Mouse (Mus musculus): ENCODE measurements at regions not wholly inside any gene's neighbourhood (a gene's known extent, or its start where the extent isn't known, plus 50 kb on each side); places are given as distances from the start of the nearest gene placed in this dataset.

DNA sequence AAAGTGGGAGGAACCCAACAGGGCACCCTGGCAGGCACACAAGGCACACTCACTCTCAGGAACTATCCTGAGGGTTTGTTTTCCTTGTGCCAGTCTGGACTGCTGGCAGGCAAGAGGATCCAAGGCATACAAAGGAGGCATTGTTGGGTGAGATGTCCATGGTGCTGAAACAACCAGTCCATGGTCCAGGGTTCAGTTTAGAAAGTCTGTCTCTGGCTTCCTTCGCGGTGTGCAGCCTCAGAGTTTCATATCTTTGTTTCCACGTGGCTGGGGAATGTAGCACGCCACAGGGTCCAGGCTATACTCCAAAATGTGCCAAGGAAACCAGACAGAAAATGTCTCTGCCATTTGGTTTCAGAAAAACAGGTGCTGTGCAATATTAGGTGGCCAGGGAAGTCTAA lies 122.6 kb downstream of the Cbln1 start:
- H3K27me3 ChIP-seq, result no peaks in the 10 kb centered on the region; the same call in none of the 2 replicates
- peak; percentile 15; the same call in 1 of the 2 replicates for ATAC-seq (ENCODE audit: low read depth)
- H3K4me1 ChIP-seq (replicated peaks), result peaks cover 13% of the 10 kb centered on the region
- no peak overlapping the region for H3K4me2 ChIP-seq
- no peak overlapping the region for H3K4me3 ChIP-seq
- no peaks in the 10 kb centered on the region for H3K36me3 ChIP-seq
- 58% methylated on average over 4 of the region's 4 CpGs for WGBS
- no peaks in the 10 kb centered on the region for H3K9me3 ChIP-seq
- H3K27ac ChIP-seq (replicated peaks), result no peak overlapping the region
- no peak overlapping the region for H3K9ac ChIP-seq

DNA sequence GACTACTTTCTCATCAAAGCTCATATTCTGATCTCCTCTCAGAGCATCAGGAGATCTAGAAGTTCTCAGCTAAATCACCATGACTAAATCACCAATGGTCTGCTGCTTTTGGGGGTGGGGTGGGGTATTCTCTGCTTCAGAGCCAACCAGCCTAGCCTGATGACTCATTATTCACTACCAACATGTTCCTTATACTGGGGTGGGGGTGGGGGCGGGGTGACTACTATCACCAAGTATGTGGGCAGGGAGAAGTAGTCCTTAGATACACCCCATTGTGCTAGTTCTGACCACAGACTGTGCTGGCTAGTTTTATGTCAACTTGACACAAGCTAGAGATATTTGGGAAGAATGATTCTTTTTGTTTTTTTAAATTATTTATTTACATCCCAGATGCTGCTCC lies 143.0 kb downstream of the Cbln1 start:
- no peak for ATAC-seq (ENCODE audit: low read depth)
- Histone ChIP-seq H3K4me2 (no peak overlapping the region), H3K9ac (no peak overlapping the region), H3K4me3 (no peak overlapping the region), H3K27ac (replicated peaks) (no peak overlapping the region), H3K9me3 (no peaks in the 10 kb centered on the region), H3K27me3 (no peaks in the 10 kb centered on the region), H3K36me3 (no peaks in the 10 kb centered on the region), H3K4me1 (replicated peaks) (no peaks in the 10 kb centered on the region)
- 79% methylated on average over 1 of the region's 1 CpGs for WGBS

DNA sequence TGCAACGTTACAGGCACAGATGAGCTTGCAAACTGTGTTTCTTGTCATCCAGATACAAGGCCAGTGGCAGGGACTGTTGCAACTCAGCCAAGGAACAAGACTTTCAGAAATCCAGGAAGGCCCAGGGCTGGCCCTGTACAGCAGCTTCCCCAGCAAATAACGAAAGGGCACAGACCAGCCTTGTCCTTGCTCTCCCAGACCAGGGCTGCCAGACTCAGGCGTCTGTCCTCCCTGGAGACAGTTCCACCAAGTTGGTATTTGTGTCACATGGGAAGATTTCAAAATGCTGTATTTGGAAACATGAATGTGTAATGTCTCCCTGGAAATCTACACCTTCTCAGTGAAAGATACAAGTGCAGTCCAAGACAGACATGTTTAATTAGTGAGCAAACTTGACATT lies 157.8 kb downstream of the Cbln1 start:
- WGBS, result 72% methylated on average over 3 of the region's 3 CpGs
- H3K27me3 ChIP-seq, result no peaks in the 10 kb centered on the region
- H3K4me2 ChIP-seq, result no peak overlapping the region
- peaks cover 8% of the 10 kb centered on the region for H3K4me1 ChIP-seq (replicated peaks)
- no peak for ATAC-seq (ENCODE audit: low read depth)
- H3K9ac ChIP-seq, result no peak overlapping the region
- no peaks in the 10 kb centered on the region for H3K36me3 ChIP-seq
- no peaks in the 10 kb centered on the region for H3K9me3 ChIP-seq
- H3K4me3 ChIP-seq, result no peak overlapping the region
- H3K27ac ChIP-seq (replicated peaks), result no peak overlapping the region

DNA sequence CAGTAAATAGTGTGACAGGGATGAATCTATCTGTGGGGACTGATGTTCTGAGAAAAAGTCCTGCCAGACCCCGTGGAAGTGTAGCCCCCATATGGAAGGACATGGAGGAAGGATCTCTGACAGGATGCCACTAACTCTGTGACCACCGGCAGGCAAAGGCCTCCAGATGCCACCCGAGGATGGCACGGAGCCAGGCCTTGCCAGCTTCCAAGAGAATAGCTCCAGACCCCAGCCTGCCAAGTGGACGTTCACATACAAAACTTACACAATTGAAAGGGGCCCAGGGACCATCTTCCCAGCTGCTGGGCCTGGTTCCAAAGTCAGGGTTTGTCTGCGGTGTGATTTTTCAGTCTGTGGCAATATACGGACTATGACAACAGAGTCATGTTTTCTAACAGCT lies 161.1 kb downstream of the Cbln1 start:
- Histone ChIP-seq H3K36me3 (no peaks in the 10 kb centered on the region), H3K4me1 (replicated peaks) (peaks cover 8% of the 10 kb centered on the region), H3K4me2 (no peak overlapping the region), H3K9ac (no peak overlapping the region), H3K4me3 (no peak overlapping the region), H3K27ac (replicated peaks) (no peak overlapping the region), H3K27me3 (no peaks in the 10 kb centered on the region), H3K9me3 (no peaks in the 10 kb centered on the region)
- 62% methylated on average over 7 of the region's 7 CpGs for WGBS
- ATAC-seq (ENCODE audit: low read depth), result no peak

DNA sequence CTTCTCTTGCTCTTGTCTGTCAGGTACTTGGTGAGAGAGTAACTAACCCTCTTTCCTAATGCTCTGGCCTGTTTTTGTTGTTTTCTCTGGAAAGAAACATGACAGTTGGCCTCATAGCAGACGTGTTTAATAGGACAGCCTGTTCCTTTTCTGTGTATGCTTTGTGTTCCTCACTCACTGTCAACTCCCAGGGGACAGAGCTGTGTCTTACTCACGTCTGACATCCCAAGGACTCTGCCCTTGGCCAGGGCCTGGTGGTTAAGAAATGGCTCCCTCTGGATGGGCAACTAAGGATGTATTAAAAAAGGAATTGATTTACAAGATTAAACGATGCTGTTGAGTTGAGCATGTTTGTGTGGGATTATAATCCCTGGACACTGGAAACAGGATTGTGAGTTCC lies 164.1 kb downstream of the Cbln1 start:
- ATAC-seq (ENCODE audit: low read depth), result no peak
- no peak overlapping the region for H3K27ac ChIP-seq (replicated peaks)
- peaks cover 8% of the 10 kb centered on the region for H3K4me1 ChIP-seq (replicated peaks)
- no peaks in the 10 kb centered on the region for H3K27me3 ChIP-seq
- H3K4me2 ChIP-seq, result no peak overlapping the region
- H3K4me3 ChIP-seq, result no peak overlapping the region
- no peaks in the 10 kb centered on the region for H3K36me3 ChIP-seq
- no peaks in the 10 kb centered on the region for H3K9me3 ChIP-seq
- WGBS, result 67% methylated on average over 3 of the region's 3 CpGs
- H3K9ac ChIP-seq, result no peak overlapping the region

DNA sequence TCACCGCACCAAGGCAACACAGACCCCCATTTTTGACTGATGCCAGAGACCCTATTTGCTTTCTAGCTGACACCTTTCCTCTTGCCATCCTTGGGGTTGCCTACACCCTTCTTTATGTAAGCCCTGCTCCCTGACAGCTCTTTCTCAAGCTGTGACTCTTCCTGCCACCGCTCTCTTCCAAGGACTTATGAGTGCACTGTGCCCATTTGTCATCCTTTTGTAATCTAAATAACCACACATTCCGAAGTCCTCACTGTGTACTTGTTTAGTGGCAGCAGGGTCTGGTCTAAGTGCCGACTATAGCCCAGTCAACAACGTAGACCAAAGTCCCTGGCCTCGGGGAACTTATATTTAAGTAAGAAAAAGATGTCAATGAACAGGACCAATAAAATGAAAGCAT lies 167.4 kb downstream of the Cbln1 start:
- H3K36me3 ChIP-seq, result no peaks in the 10 kb centered on the region
- 85% methylated on average over 6 of the region's 6 CpGs for WGBS
- no peak overlapping the region for H3K4me3 ChIP-seq
- H3K27me3 ChIP-seq, result no peaks in the 10 kb centered on the region
- peaks cover 9% of the 10 kb centered on the region; the same call in 1 of the 2 replicates for H3K4me1 ChIP-seq (replicated peaks)
- ATAC-seq (ENCODE audit: low read depth), result no peak
- H3K4me2 ChIP-seq, result no peak overlapping the region
- no peak overlapping the region for H3K9ac ChIP-seq
- no peak overlapping the region for H3K27ac ChIP-seq (replicated peaks)
- no peaks in the 10 kb centered on the region for H3K9me3 ChIP-seq

DNA sequence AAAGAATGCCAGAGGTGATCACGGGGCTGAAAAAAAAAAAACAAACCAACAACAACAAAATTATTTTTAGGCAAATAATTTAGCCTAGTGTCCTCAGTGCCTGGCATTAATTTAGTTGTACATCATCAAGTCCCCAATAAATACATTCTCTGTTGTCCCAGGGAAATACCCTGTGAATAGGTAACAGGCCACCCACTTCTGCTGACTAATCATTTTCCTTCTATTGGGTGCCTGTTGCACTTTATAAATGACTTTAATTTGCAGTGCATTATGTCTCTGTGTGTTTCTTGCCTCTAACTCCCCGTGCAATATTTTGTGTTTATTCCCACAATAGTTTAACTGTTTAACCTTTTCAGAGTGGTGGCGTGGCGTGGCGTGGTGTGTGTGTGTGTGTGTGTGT lies 168.9 kb downstream of the Cbln1 start:
- ATAC-seq (ENCODE audit: low read depth), result no peak
- Histone ChIP-seq H3K4me3 (no peak overlapping the region), H3K9me3 (no peaks in the 10 kb centered on the region), H3K27me3 (no peaks in the 10 kb centered on the region), H3K27ac (replicated peaks) (no peak overlapping the region), H3K9ac (no peak overlapping the region), H3K4me2 (no peak overlapping the region), H3K36me3 (no peaks in the 10 kb centered on the region), H3K4me1 (replicated peaks) (peaks cover 9% of the 10 kb centered on the region; the same call in 1 of the 2 replicates)
- WGBS, result 76% methylated on average over 5 of the region's 5 CpGs

DNA sequence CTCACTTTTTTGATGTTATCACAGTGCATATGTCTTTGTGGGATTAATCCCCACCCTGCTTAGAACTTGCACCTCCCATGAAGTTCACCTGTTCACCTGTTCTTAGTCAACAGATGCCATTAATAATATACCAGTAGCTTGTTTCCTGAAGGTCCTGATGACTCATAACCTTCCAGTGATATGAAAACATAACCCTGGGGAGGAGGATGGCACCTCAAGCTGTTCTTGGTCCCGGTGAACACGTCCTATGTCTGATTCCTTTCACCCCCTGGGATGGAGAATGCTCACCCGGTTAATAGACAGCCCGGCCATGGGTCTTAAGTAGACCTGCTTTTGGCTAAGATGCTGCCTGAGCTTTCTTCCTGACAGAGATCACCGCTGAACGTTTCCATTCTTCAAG lies 174.6 kb downstream of the Cbln1 start:
- H3K4me3 ChIP-seq, result no peak overlapping the region
- no peaks in the 10 kb centered on the region for H3K36me3 ChIP-seq
- ATAC-seq (ENCODE audit: low read depth), result no peak
- WGBS, result 89% methylated on average over 6 of the region's 6 CpGs
- no peak overlapping the region for H3K4me2 ChIP-seq
- H3K27ac ChIP-seq (replicated peaks), result no peak overlapping the region
- H3K9ac ChIP-seq, result no peak overlapping the region
- H3K4me1 ChIP-seq (replicated peaks), result peaks cover 9% of the 10 kb centered on the region; the same call in 1 of the 2 replicates
- no peaks in the 10 kb centered on the region for H3K9me3 ChIP-seq
- H3K27me3 ChIP-seq, result no peaks in the 10 kb centered on the region

DNA sequence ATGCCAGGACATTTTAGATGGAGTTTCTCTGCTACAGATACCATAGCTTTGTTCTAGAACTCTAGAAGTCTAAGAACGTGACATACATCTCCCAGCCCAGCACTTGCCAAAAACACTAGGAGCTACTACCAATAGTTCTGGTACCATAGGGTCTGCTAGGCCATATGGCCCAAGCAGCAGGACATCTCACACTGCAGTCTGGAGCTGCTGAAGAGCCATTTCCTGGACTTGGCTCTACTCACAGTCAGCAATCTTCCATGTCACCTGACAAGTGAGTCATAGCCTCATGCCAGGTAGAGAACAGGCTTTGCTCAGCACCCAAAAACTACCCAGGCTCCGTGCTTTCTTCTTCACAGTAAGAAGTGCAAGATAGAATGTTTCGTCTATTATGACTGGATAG lies 175.1 kb downstream of the Cbln1 start:
- Histone ChIP-seq H3K4me3 (no peak overlapping the region), H3K9ac (no peak overlapping the region), H3K9me3 (no peaks in the 10 kb centered on the region), H3K36me3 (no peaks in the 10 kb centered on the region), H3K27me3 (no peaks in the 10 kb centered on the region), H3K4me1 (replicated peaks) (peaks cover 8% of the 10 kb centered on the region; the same call in 1 of the 2 replicates), H3K4me2 (no peak overlapping the region), H3K27ac (replicated peaks) (no peak overlapping the region)
- 93% methylated on average over 3 of the region's 3 CpGs for WGBS
- ATAC-seq (ENCODE audit: low read depth), result no peak

DNA sequence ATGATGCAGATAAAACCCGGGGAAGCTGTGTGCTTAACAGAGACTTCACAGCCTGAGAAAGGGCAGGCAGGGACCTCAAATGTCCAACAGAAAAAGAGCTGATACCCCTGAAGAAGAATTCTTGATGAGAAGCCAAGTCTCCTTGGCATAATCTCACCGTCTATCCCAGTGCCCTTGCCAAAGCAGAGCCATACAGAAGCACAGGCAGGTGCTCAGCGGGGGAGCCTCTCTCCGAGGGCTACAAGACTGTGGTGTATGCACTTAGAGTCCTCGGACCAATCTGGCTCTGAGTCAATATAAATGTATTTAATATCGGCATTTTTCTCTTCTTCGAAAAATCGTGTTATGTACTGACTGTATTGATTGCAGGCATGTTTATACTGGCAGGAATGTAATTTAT lies 186.3 kb downstream of the Cbln1 start:
- Histone ChIP-seq H3K27me3 (no peaks in the 10 kb centered on the region), H3K9ac (no peak overlapping the region), H3K4me2 (no peak overlapping the region), H3K9me3 (no peaks in the 10 kb centered on the region), H3K36me3 (no peaks in the 10 kb centered on the region), H3K4me1 (replicated peaks) (peaks cover 19% of the 10 kb centered on the region), H3K27ac (replicated peaks) (0 out of 2 replicates have a peak overlapping the region, but pooled peaks have one; percentile 11), H3K4me3 (no peak overlapping the region)
- WGBS, result 68% methylated on average over 8 of the region's 8 CpGs
- 0 out of 2 replicates have a peak, but pooled peaks have one; percentile 50 for ATAC-seq (ENCODE audit: low read depth)

DNA sequence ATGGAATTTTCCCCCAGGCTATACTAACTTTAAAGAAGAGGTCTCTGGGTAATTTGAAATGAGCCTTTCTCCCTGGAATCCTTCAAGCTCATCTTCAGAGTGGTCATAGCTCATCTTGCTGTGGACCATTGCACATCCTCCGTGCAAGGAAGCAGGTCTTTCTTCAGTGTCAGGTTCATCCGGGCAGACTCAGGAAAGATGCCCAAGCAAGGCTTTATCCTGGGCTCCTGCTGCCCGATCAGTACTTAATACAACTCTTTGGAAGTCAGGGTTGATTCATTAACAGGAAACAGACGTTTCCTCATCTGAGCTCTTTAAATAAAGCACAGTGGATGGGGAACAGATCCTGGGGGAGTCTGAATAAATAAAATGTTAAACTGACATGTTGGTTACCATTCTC lies 188.1 kb downstream of the Cbln1 start:
- no peak for ATAC-seq (ENCODE audit: low read depth)
- 68% methylated on average over 4 of the region's 4 CpGs for WGBS
- Histone ChIP-seq H3K27me3 (no peaks in the 10 kb centered on the region), H3K4me1 (replicated peaks) (peaks cover 19% of the 10 kb centered on the region), H3K9me3 (no peaks in the 10 kb centered on the region), H3K9ac (no peak overlapping the region), H3K27ac (replicated peaks) (no peak overlapping the region), H3K4me2 (no peak overlapping the region), H3K36me3 (no peaks in the 10 kb centered on the region), H3K4me3 (no peak overlapping the region)

DNA sequence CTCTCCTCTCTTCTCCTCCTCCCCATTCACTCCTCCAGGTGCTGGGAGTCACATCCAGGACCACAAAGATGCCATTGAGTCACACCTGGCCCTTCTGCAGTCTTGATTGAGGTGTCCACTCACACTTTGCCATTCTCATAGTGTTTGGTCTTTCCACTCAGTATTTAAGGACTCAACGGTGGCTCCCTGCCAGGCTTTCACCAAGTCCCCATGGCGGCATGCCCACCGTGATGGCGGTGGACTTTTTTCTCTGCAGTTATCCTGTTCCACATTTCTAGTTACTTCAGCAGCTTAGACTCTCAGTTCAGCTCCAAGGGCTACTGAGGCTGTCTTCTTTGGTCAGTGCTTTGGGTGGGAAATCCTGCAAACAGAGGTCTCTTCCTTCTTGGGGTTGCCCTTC lies 189.9 kb downstream of the Cbln1 start:
- Histone ChIP-seq H3K4me1 (replicated peaks) (peaks cover 19% of the 10 kb centered on the region), H3K4me2 (no peak overlapping the region), H3K4me3 (no peak overlapping the region), H3K9me3 (no peaks in the 10 kb centered on the region), H3K27me3 (no peaks in the 10 kb centered on the region), H3K9ac (no peak overlapping the region), H3K27ac (replicated peaks) (no peak overlapping the region), H3K36me3 (no peaks in the 10 kb centered on the region)
- no peak for ATAC-seq (ENCODE audit: low read depth)
- 96% methylated on average over 4 of the region's 4 CpGs for WGBS

DNA sequence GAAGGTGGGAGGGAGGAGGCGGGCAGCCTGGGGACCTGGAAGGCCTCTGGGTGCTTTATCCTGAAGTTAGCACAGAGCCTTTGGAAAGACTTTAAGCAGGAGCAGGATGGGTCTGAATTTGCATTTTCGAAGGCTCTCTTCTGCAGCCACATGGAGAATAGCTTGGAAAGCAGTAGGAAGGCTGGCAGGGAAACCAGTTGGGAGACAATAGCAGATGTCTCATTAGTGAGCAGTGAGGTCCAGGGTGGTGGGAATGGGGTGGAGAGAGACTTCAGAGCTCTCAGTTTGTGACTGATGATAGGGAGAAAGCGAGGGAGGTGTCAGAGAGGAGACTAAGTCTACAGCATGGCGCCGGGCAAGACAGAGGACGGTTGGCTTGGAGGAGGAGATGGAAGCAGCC lies 199.1 kb downstream of the Cbln1 start:
- Histone ChIP-seq H3K27me3 (no peaks in the 10 kb centered on the region), H3K9ac (no peak overlapping the region), H3K4me3 (no peak overlapping the region), H3K36me3 (no peaks in the 10 kb centered on the region), H3K9me3 (no peaks in the 10 kb centered on the region), H3K4me2 (no peak overlapping the region), H3K27ac (replicated peaks) (no peak overlapping the region), H3K4me1 (replicated peaks) (peaks cover 31% of the 10 kb centered on the region)
- WGBS, result 81% methylated on average over 6 of the region's 6 CpGs
- no peak for ATAC-seq (ENCODE audit: low read depth)
